Mouse (Mus musculus) regulatory T cell (primary cell): Measurements from ENCODE around the gene Alkbh5.
"Not testable (repeated sequence)": the region's sequence is repeated elsewhere in the genome, so short reads cannot be mapped to it uniquely, and the experiment has no call there.

Experiments
- in situ Hi-C: fragments of 300-600 bp; cut with MboI, MseI; formaldehyde crosslinking; loops from one replicate; pipeline ENCODE4 v1.15.1; 2025; ENCODE audit warnings: high pct_unique_total_duplicates

Gene Alkbh5

GRCm38 (mm10) chr11:60541831-60542230, 5.7 kb downstream of the Alkbh5 start:
- in situ Hi-C loops: no loop called here

GRCm38 (mm10) chr11:60543211-60543610, 7.0 kb downstream of the Alkbh5 start:
- in situ Hi-C loops: not testable (repeated sequence)

- in situ Hi-C loops: no loop called here
Observed at GRCm38 (mm10) chr11:60545433-60545832, 9.3 kb downstream of the Alkbh5 start.

- in situ Hi-C loops: no loop called here
Observed at GRCm38 (mm10) chr11:60548112-60548511, 11.9 kb downstream of the Alkbh5 start.

- in situ Hi-C loops: no loop called here
Observed at GRCm38 (mm10) chr11:60553091-60553490, 16.9 kb downstream of the Alkbh5 start.

- in situ Hi-C loops: no loop called here
Observed at GRCm38 (mm10) chr11:60557675-60558074, 21.5 kb downstream of the Alkbh5 start.

GRCm38 (mm10) chr11:60559342-60559741, 23.2 kb downstream of the Alkbh5 start:
- in situ Hi-C loops: no loop called here

- in situ Hi-C loops: not testable (repeated sequence)
Observed at GRCm38 (mm10) chr11:60574006-60574405, 37.8 kb downstream of the Alkbh5 start.
